Mouse (Mus musculus): ENCODE data around the gene Klhl36. TPM values are rescaled to one million over a fixed set of nuclear protein-coding genes. Genes with fewer than 3 reads are reported as not detected.
A peak's percentile ranks its signal among the peaks of the same experiment; 100 is the strongest.

Gene Klhl36
- total and polyA plus RNA-seq, 2 experiments from 2014 or later, result 6.7 to 10.0 TPM

GRCm38 (mm10) chr8:119834676-119835075 is 27.4 kb upstream of the Klhl36 start:
- peaks cover 14% of the 10 kb centered on the region for H3K4me1 ChIP-seq (ENCODE audit: control insufficient read depth, insufficient read depth)
- no peak for ATAC-seq (ENCODE audit: insufficient read depth, low read depth)

GRCm38 (mm10) chr8:119835270-119835669 is 26.8 kb upstream of the Klhl36 start:
- Histone ChIP-seq H3K9ac (replicated peaks; ENCODE audit: low read depth, low read length) (no peak overlapping the region), H3K27ac (ENCODE audit: low read depth) (no peak overlapping the region), H3K9me3 (replicated peaks; ENCODE audit: control insufficient read depth, low read length) (no peaks in the 10 kb centered on the region), H3K4me3 (ENCODE audit: low read depth, low read length) (no peak overlapping the region), H3K27me3 (ENCODE audit: control insufficient read depth, insufficient read depth, low read length) (no peaks in the 10 kb centered on the region), H3K4me1 (ENCODE audit: control insufficient read depth, insufficient read depth) (peaks cover 18% of the 10 kb centered on the region), H3K4me2 (ENCODE audit: low read depth, low read length) (no peak overlapping the region), H3K36me3 (replicated peaks; ENCODE audit: control insufficient read depth, insufficient read depth, low read length) (no peaks in the 10 kb centered on the region)
- no peak for DNase-seq (ENCODE audit: low spot score)
- TF ChIP-seq EP300 (IDR thresholded peaks at IDR 0.05; ENCODE audit: low read depth) (no peak), CTCF (IDR thresholded peaks at IDR 0.05; ENCODE audit: low read depth) (no peak)
- ATAC-seq (ENCODE audit: insufficient read depth, low read depth), result no peak
- WGBS, result 80% methylated on average over 5 of the region's 5 CpGs

More at GRCm38 (mm10) chr8:119834676-119835075, 27.4 kb upstream of the Klhl36 start:
- no peak overlapping the region for H3K9ac ChIP-seq (replicated peaks; ENCODE audit: low read depth, low read length)
- no peak overlapping the region for H3K27ac ChIP-seq (ENCODE audit: low read depth)
- H3K9me3 ChIP-seq (replicated peaks; ENCODE audit: control insufficient read depth, low read length), result no peaks in the 10 kb centered on the region
- no peaks in the 10 kb centered on the region for H3K27me3 ChIP-seq (ENCODE audit: control insufficient read depth, insufficient read depth, low read length)
- H3K4me2 ChIP-seq (ENCODE audit: low read depth, low read length), result no peak overlapping the region
- 94% methylated on average over 6 of the region's 6 CpGs for WGBS
- no peak overlapping the region for H3K4me3 ChIP-seq (ENCODE audit: low read depth, low read length)
- TF ChIP-seq CTCF (IDR thresholded peaks at IDR 0.05; ENCODE audit: low read depth), result no peak
- TF ChIP-seq EP300 (IDR thresholded peaks at IDR 0.05; ENCODE audit: low read depth), result no peak
- DNase-seq (ENCODE audit: low spot score), result no peak
- no peaks in the 10 kb centered on the region for H3K36me3 ChIP-seq (replicated peaks; ENCODE audit: control insufficient read depth, insufficient read depth, low read length)

- 83% methylated on average over 4 of the region's 4 CpGs for WGBS
Measured at GRCm38 (mm10) chr8:119836831-119837230, 25.2 kb upstream of the Klhl36 start.

GRCm38 (mm10) chr8:119837553-119838071 is 24.5 kb upstream of the Klhl36 start:
- TF ChIP-seq EP300 (IDR thresholded peaks at IDR 0.05; ENCODE audit: low read depth) (no peak), CTCF (IDR thresholded peaks at IDR 0.05; ENCODE audit: low read depth) (no peak)
- 38% methylated on average over 10 of the region's 10 CpGs for WGBS
- no peaks in the 10 kb centered on the region for H3K9me3 ChIP-seq (replicated peaks; ENCODE audit: control insufficient read depth, low read length)
- ATAC-seq (ENCODE audit: insufficient read depth, low read depth) (no peak), DNase-seq (ENCODE audit: low spot score) (no peak)
- no peaks in the 10 kb centered on the region for H3K36me3 ChIP-seq (replicated peaks; ENCODE audit: control insufficient read depth, insufficient read depth, low read length)
- H3K27ac ChIP-seq (ENCODE audit: low read depth), result peak overlapping the region; percentile 36
- H3K4me2 ChIP-seq (ENCODE audit: low read depth, low read length), result peak overlapping the region; percentile 44
- no peak overlapping the region for H3K9ac ChIP-seq (replicated peaks; ENCODE audit: low read depth, low read length)
- H3K4me3 ChIP-seq (ENCODE audit: low read depth, low read length), result peak overlapping the region; percentile 8
- H3K27me3 ChIP-seq (ENCODE audit: control insufficient read depth, insufficient read depth, low read length), result no peaks in the 10 kb centered on the region
- H3K4me1 ChIP-seq (ENCODE audit: control insufficient read depth, insufficient read depth), result peaks cover 12% of the 10 kb centered on the region; the same call in 1 of the 2 replicates

More at GRCm38 (mm10) chr8:119836831-119837230, 25.2 kb upstream of the Klhl36 start:
- Histone ChIP-seq H3K27ac (ENCODE audit: low read depth) (no peak overlapping the region), H3K36me3 (replicated peaks; ENCODE audit: control insufficient read depth, insufficient read depth, low read length) (no peaks in the 10 kb centered on the region), H3K4me2 (ENCODE audit: low read depth, low read length) (no peak overlapping the region), H3K4me1 (ENCODE audit: control insufficient read depth, insufficient read depth) (peaks cover 18% of the 10 kb centered on the region), H3K27me3 (ENCODE audit: control insufficient read depth, insufficient read depth, low read length) (no peaks in the 10 kb centered on the region), H3K4me3 (ENCODE audit: low read depth, low read length) (no peak overlapping the region), H3K9me3 (replicated peaks; ENCODE audit: control insufficient read depth, low read length) (no peaks in the 10 kb centered on the region), H3K9ac (replicated peaks; ENCODE audit: low read depth, low read length) (no peak overlapping the region)
- DNase-seq (ENCODE audit: low spot score) (no peak), ATAC-seq (ENCODE audit: insufficient read depth, low read depth) (no peak)
- TF ChIP-seq CTCF (IDR thresholded peaks at IDR 0.05; ENCODE audit: low read depth) (no peak), EP300 (IDR thresholded peaks at IDR 0.05; ENCODE audit: low read depth) (no peak)

- Histone ChIP-seq H3K4me3 (ENCODE audit: low read depth, low read length) (peak overlapping the region; percentile 62; the same call in 1 of the 2 replicates), H3K4me1 (ENCODE audit: control insufficient read depth, insufficient read depth) (peaks cover 12% of the 10 kb centered on the region; the same call in 1 of the 2 replicates), H3K27ac (ENCODE audit: low read depth) (peak overlapping the region; percentile 36), H3K36me3 (replicated peaks; ENCODE audit: control insufficient read depth, insufficient read depth, low read length) (no peaks in the 10 kb centered on the region), H3K27me3 (ENCODE audit: control insufficient read depth, insufficient read depth, low read length) (no peaks in the 10 kb centered on the region), H3K9me3 (replicated peaks; ENCODE audit: control insufficient read depth, low read length) (no peaks in the 10 kb centered on the region), H3K4me2 (ENCODE audit: low read depth, low read length) (peak overlapping the region; percentile 94), H3K9ac (replicated peaks; ENCODE audit: low read depth, low read length) (no peak overlapping the region)
- ATAC-seq (ENCODE audit: insufficient read depth, low read depth) (no peak), DNase-seq (ENCODE audit: low spot score) (no peak)
- WGBS, result 58% methylated on average over 19 of the region's 19 CpGs
- TF ChIP-seq EP300 (IDR thresholded peaks at IDR 0.05; ENCODE audit: low read depth) (no peak), CTCF (IDR thresholded peaks at IDR 0.05; ENCODE audit: low read depth) (no peak)
Measured at GRCm38 (mm10) chr8:119838100-119838982, 23.7 kb upstream of the Klhl36 start.

All from heart, postnatal 0 days (tissue).